Mouse (Mus musculus) small intestine, adult 2 months (tissue): ENCODE results near the gene Mb21d2.

ENCODE experiments used
- CTCF ChIP-seq: fragments of 200-500 bp; IDR thresholded peaks from 2 replicates; pipeline ENCODE4 v1.5.1; 2012; ENCODE audit warnings: low read depth, mild to moderate bottlenecking, control low read depth, inconsistent platforms, low read length, moderate library complexity, mixed read lengths; ENCODE audit not compliant: insufficient replicate concordance, insufficient read length; ENCODE audit errors: extremely low read depth
- POLR2A ChIP-seq: fragments of 200-500 bp; IDR thresholded peaks from 2 replicates; pipeline ENCODE4 v1.6.1; 2012; ENCODE audit warnings: low read depth, mild to moderate bottlenecking, control low read depth, inconsistent platforms, low read length, moderate library complexity

DNA sequence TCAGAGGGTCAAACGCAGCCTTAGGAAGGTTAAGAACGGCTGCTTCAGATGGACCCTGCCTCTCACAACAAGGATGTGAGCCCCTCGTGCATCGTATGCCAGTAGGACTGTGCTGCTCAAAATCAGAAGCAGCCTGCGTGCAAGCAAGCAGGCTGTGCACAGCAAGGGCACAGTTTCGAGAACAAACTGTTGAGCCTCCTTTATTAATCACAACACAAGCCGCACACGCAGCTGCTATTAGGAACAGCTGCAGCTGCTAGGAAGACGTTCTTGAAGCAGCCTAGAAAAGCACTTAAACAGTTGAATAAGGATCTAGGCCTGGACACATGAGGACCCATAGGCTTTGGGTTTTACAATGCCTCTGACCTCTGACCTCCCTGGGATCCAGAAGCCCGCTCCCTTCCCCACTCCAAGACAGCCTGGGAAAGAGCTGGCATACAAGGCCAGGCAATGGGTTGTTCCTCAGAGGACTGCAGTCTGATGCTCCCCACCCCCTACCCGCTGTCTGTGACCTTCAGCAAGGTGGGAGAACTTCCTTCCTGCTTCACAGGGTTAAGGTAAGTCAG, 10.1 kb downstream of the Mb21d2 start:
- no peak for TF ChIP-seq CTCF
- TF ChIP-seq POLR2A = no peak
